Mouse (Mus musculus): ENCODE results near the gene Bcr. TPM values are rescaled to one million over a fixed set of nuclear protein-coding genes. Genes with fewer than 3 reads are reported as not detected.
A peak's percentile ranks its signal among the peaks of the same experiment; 100 is the strongest.

Bcr gene
- total RNA-seq, 2 experiments from 2014 or later = 92.8 to 112 TPM

DNA sequence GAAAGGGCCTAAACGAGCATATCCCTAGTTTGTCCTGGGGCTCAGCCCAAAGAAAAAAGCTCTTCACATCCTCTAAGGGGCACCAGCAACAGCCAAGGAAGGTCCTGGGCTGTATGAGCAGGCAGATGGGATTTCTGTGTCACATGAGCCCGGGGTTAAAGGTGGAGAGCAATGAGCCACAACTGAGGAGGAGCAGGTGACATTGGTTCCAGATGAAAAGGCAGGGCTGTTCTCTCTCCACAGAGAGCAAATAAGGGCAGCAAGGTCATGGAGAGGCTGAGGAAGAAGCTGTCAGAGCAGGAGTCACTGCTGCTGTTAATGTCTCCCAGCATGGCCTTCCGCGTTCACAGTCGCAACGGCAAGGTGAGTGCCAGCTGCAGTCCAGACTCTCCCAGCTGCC, 96.4 kb downstream of the Bcr start:
- no peak for DNase-seq (ENCODE audit: low spot score in 2 of 2)
- intact Hi-C loops (cut with DNase I) = no loop called here

- intact Hi-C loops (cut with DNase I) = no loop called here
- DNase-seq (ENCODE audit: low spot score in 2 of 2) = no peak
Observed at GRCm38 (mm10) chr10:75157713-75158112, 97.3 kb downstream of the Bcr start.

- intact Hi-C loops (cut with DNase I) = no loop called here
- no peak for DNase-seq (ENCODE audit: low spot score in 2 of 2)
Observed at GRCm38 (mm10) chr10:75158356-75158755, 98.0 kb downstream of the Bcr start.

GRCm38 (mm10) chr10:75160171-75160900, 99.9 kb downstream of the Bcr start:
- intact Hi-C loops (cut with DNase I) = no loop called here
- DNase-seq (ENCODE audit: low spot score in 2 of 2) = no peak

DNA sequence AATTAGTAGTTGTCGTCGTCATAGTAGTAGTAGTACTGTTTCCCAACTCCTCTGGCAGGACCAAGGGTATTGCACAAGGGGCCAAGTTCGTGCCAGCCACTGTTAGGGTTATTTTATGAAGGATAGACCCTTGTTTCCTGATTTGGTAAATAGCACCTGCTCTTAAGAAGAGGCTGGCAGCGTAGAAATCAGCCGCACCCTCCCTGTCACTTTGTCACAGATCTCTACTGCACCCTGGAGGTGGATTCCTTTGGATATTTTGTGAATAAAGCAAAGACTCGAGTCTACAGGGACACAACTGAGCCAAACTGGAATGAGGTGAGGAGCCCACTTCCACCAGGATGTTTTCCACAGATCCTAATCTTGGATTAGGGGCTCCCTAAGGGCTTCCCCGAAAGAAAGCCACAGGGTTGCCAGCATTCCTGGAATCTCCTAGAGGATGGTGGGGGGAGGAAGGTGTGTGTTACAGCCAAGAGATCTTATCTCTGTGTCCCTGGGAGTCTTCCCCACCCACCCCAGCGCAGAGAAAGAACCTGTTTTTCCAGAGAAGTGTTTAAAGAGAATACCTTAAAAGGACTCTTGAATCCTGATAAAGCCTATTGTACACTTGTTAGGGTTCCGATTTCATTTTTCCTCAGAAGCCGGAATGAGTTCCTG, 105.6 kb downstream of the Bcr start:
- DNase-seq (ENCODE audit: low spot score in 2 of 2) = no peak
- intact Hi-C loops (cut with DNase I) = no loop called here

GRCm38 (mm10) chr10:75166601-75167000, 106.2 kb downstream of the Bcr start:
- DNase-seq (ENCODE audit: low spot score in 2 of 2) = no peak
- intact Hi-C loops (cut with DNase I) = no loop called here

- DNase-seq (ENCODE audit: low spot score in 2 of 2) = peak in 1 of 2 experiments; percentile 49
- intact Hi-C loops (cut with DNase I) = no loop called here
Observed at GRCm38 (mm10) chr10:75170207-75170850, 109.9 kb downstream of the Bcr start.

GRCm38 (mm10) chr10:75173056-75173455, 112.7 kb downstream of the Bcr start:
- intact Hi-C loops (cut with DNase I) = no loop called here
- DNase-seq (ENCODE audit: low spot score in 2 of 2) = no peak

DNA sequence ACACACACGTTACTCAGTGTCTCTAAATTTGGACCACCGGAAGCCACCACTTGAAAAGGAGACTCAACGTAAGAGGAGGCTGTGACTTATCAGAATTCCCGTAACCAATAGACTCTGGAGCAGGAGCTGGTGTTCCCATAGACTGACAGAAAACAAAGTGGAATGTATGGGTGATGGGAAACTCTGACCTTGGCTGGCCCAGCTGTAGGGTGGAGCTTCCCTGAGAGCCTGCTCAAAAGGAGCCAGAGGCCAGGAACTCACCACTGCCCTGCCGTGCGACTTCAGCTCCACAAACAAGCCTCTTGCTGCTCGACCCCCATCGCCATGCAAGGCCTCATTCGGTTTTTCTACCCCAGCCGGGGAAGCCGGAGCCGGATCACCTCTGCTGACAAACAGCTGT, 113.3 kb downstream of the Bcr start:
- intact Hi-C loops (cut with DNase I) = no loop called here
- DNase-seq (ENCODE audit: low spot score in 2 of 2) = no peak

DNA sequence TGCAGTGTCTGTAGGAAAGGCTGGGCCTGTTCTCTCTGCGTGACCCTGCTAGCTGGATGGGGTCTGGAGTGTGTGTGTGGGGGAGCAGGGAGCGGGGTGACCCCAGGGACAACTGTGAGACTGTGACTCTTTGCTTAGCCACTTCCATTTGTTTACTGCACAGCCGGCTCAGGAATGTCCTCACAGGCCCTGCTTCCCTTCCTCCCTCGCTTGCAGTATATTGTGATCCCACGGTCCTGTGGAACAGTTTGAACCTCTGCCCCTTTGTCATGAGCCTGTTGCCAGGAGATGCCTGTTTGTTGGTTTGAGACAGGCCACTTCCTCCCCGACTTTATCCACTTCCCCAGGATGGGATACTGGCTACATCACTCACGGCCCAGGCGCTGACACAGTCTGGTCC, 116.1 kb downstream of the Bcr start:
- DNase-seq (ENCODE audit: low spot score in 2 of 2) = no peak

DNA sequence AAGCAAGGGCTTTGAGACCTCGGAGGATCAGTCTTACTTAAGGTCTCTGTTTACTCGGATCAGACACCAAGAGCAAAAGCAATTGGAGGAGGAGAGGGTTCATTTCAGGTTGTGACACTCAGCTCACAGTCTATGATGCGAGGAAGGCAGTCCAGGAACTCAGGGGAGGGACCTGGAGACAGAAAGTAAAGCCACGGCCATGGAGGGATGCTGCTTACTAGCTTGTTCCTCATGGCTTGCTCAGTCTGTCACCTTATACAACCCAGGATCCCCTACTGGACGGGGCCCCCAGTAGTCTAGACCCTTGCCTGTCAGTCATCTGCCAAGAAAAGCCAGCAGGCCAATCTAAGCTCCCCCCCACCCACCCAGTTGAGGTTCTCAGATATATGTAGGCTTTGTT, 118.5 kb downstream of the Bcr start:
- intact Hi-C loops (cut with DNase I) = no loop called here
- DNase-seq (ENCODE audit: low spot score in 2 of 2) = no peak

More for the DNA sequence above, 116.1 kb downstream of the Bcr start:
- intact Hi-C loops (cut with DNase I) = no loop called here

GRCm38 (mm10) chr10:75182151-75182774, 121.9 kb downstream of the Bcr start:
- DNase-seq (ENCODE audit: low spot score in 2 of 2) = peak; percentile 73 to 76
- intact Hi-C loops (cut with DNase I) = loop anchor here (1.0 to 2.0 kb wide), 3 partner anchors 69 to 305 kb away; no protein-coding TSS in a partner anchor

DNA sequence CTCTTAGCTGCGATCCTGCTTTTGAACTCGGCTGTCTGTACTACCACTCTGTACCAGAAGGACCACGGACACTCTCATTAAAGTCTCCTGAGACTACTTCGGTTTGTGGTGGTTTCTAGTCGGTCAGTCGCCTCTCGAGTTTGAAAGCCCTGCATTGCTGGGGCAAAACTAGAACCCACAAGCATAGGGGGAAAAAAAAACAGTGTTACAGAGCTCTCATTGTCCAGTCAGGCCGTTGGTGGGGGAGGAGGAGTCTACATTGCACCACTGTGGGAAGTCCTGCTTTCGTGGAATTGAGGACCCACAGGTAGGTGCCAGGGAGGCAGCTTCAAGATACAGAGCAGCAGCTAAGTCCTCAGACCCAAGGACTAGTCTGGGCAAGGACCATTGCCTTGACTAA, 124.4 kb downstream of the Bcr start:
- DNase-seq (ENCODE audit: low spot score in 2 of 2) = no peak

DNA sequence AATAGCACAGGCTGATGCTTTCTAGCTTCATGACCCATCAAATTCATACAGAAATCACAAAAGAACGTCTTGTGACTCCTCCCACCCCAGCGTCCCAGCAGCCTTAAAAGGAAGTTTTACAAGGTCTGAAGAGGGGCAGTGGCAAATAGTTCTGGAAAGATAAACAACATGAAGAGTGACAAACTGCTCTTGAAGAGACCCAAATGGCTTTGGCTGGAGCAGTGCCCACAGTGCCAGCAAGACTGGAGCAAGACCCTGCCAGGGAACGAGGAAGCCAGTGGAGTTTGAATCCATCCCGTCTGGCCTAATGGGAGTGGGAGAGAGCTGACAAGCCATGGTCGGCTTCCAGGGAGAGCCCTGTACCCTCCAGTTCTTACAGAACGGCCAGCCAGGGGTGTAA, 126.2 kb downstream of the Bcr start:
- DNase-seq (ENCODE audit: low spot score in 2 of 2) = no peak
- intact Hi-C loops (cut with DNase I) = no loop called here

More for the DNA sequence above, 124.4 kb downstream of the Bcr start:
- intact Hi-C loops (cut with DNase I) = no loop called here

DNA sequence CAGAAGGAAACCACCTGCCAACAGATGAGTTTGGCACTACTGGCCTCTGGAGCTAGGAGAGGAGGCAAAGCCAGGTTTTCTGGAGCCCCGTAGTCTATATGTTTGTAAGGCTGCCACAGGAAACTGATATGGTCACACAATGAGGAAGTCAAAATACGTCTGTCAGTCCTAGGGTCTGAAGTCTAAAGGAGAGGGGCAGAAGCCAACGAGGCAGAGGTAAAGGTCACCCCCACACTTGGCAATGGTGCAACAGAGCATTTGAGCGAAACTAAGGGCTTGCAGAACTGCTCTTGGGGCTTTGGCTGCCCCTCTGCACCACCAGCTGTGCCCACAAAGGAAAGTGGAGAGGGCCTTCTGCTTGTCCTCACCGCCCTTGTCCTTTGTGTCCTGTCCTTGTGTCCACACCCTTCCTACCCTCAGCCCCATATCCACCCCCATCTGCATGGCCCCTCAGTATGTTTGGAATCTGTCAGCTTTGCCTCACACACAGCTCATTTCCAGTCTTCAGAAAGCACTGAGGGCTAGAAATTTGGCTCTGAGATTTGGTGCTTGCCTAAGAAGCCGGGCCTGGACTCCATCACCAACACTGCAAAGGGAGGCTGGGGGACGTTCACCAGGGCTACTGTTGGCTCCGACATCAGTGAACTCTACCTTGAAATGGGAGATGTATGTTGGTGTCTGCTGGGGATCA, 127.1 kb downstream of the Bcr start:
- intact Hi-C loops (cut with DNase I) = no loop called here
- DNase-seq (ENCODE audit: low spot score in 2 of 2) = no peak

DNA sequence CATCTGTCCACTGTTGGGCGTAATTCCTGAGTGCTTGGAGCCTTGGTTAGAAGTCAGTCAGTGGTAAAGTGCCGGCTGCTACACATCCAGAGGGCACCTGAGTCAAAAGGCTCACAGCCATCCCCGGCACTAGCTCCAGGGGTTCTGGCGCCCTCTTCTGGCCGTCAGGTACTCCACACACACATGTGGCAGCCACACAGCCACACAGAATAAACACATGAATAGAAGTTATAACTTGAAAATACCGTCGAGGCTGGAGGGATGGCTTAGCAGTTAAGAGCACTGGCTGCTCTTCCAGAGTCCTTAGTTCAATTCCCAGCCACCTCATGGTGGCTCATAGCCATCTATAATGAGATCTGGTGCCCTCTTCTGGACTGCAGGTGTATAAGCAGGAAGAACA, 131.3 kb downstream of the Bcr start:
- intact Hi-C loops (cut with DNase I) = no loop called here
- no peak for DNase-seq (ENCODE audit: low spot score in 2 of 2)

DNA sequence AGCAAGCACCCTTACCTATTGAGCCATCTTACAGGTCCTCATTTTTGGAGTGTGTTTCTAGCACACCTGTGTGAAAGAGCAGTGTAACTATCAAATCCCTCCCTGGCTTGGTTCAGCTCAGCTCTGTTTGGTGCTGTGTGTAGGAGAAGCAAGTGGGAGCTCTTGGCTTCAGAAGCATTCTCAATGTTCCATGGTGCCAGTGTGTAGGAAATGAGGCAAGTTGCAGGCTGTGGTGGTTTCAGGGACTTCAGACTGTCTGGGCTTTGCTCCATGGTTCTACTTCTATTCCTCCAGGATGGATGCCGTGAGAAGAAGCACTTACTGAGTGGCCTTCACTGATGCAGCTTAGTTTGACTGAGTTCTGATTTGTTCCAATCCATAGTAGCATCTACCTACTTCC, 137.4 kb downstream of the Bcr start:
- intact Hi-C loops (cut with DNase I) = no loop called here
- DNase-seq (ENCODE audit: low spot score in 2 of 2) = peak in 1 of 2 experiments; percentile 68

DNA sequence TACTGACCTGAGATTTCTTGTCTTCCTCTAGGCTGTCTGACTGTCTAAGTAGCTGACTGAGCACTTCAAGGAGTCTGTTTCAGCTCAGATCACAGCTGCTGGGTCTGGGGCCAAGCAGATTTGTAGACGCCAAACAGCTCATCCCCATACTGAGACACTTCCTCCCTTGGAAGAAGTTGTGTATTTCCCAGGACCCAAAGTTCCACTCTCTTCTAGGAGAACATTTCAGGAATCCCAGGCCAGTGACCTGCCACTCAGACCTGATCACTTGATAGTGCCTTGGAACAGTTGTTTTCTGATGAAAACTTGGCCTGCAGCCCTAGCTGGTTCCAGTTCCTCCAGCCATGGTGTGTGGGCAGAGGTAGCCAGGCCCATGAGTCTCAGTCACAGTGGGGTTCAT, 140.3 kb downstream of the Bcr start:
- DNase-seq (ENCODE audit: low spot score in 2 of 2) = no peak
- intact Hi-C loops (cut with DNase I) = no loop called here

- no peak for DNase-seq (ENCODE audit: low spot score in 2 of 2)
- intact Hi-C loops (cut with DNase I) = no loop called here
Observed at GRCm38 (mm10) chr10:75206192-75206591, 145.8 kb downstream of the Bcr start.

DNA sequence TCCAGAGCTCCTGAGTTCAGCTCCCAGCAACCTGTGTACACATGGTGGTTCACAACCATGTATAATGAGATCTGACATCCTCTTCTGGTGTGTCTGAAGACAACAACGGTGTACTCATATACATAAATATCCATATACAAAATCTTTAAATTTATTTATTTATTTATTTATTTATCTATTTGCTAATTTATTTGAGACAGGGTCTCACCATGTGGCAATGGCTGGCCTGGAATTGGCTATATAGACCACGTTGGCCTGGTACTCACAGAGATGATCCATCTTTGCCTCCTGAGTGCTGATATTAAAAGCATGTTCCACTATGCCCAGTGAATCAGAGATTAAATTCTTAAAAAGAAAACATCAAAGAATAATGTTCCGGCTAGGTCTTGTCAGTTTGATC, 150.4 kb downstream of the Bcr start:
- DNase-seq (ENCODE audit: low spot score in 2 of 2) = no peak
- intact Hi-C loops (cut with DNase I) = no loop called here

Measured in left cerebral cortex, postnatal 25 days (tissue).